Mouse (Mus musculus) kidney, adult 2 months (tissue): Measurements from ENCODE around the gene Pgf. TPM values are rescaled to one million over a fixed set of nuclear protein-coding genes. Genes with fewer than 3 reads are reported as not detected.
A peak's percentile ranks its signal among the peaks of the same experiment; 100 is the strongest.

Source experiments
- DNase-seq: peaks from one replicate; pipeline ENCODE4 v3.0.0; 2021
- H3K27ac ChIP-seq: fragments of 200-500 bp; 2 replicates; pipeline ENCODE4 v1.5.1; 2012; ENCODE audit warnings: low read depth, low read length, control low read depth, inconsistent platforms; ENCODE audit not compliant: insufficient read depth
- H3K27me3 ChIP-seq: fragments of 200-500 bp; replicated peaks from 2 replicates; pipeline ENCODE4 v1.6.1; 2012; ENCODE audit warnings: mild to moderate bottlenecking, moderate library complexity, low read length, inconsistent platforms; ENCODE audit not compliant: control insufficient read depth, insufficient read depth
- H3K36me3 ChIP-seq: fragments of 200-500 bp; 2 replicates; pipeline ENCODE4 v1.6.1; 2012; ENCODE audit warnings: mild to moderate bottlenecking, moderate library complexity, low read length, inconsistent platforms; ENCODE audit not compliant: control insufficient read depth, insufficient read depth
- H3K4me1 ChIP-seq: fragments of 200-500 bp; 2 replicates; pipeline ENCODE4 v1.6.1; 2011; ENCODE audit warnings: low read length; ENCODE audit not compliant: control insufficient read depth, insufficient read depth
- H3K4me3 ChIP-seq: fragments of 200-500 bp; 2 replicates; pipeline ENCODE4 v1.5.1; 2011; ENCODE audit warnings: mild to moderate bottlenecking, low read depth, low read length, control low read depth; ENCODE audit not compliant: insufficient read depth
- CTCF ChIP-seq: fragments of 200-500 bp; conservative IDR thresholded peaks from 2 replicates; pipeline ENCODE4 v1.5.1; 2011; ENCODE audit warnings: low read depth, mild to moderate bottlenecking, control low read depth, low read length, moderate library complexity, mixed read lengths; ENCODE audit not compliant: insufficient read depth, insufficient read length
- POLR2A ChIP-seq: fragments of 200-500 bp; IDR thresholded peaks from one replicate; pipeline ENCODE4 v1.6.1; 2011; ENCODE audit warnings: low read depth, low read length, control low read depth
- WGBS: fragments of 180-500 bp; shearing (Covaris S2); methylation state at CpG from one replicate; pipeline ENCODE4 v1.1.7; 2018; 5-methylcytosine and 5-hydroxymethylcytosine counted together
- polyA plus RNA-seq: library from polyadenylated mRNA; depleted of rRNA; stranded (reverse); fragments of >200 nt; gene quantifications from 2 replicates; pipeline ENCODE4 v1.2.3, GENCODE M21; 2012; rRNA removed

Pgf gene
- polyA plus RNA-seq, result 1.1 and 1.2 TPM in 2 replicates

DNA sequence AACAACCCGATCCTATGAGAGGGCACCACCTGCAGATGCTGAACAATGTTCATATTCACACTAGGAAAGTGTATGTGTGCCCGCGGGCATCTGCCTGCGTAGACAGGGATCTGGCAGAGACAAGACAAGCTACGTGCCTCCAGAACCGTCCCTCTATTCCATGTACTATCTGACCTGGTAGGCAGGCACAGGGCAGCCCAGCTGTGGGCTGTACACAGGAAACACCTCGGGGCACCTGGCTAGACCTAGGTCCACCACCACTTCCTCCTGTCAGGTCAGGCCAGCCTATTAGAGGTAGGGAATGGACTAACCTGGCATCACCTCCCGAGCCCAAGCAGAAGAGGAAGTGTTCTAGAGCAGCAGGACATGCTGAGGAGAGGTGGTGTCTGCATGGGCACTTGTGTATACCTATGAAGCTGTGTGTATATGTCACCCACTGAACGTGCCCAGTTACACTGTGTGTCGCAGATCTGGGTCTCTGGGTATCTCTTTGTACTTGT, at the start of gene Pgf:
Gene Pgf (minus strand): TSS at position 51 of the 500 bp plus-strand sequence.
- no peaks in the 10 kb centered on the region for H3K36me3 ChIP-seq
- no peak within 1 kb of the TSS for H3K27ac ChIP-seq
- WGBS, result 77% methylated on average over 10 of the region's 10 CpGs
- TF ChIP-seq POLR2A (no peak), CTCF (no peak)
- no peak for DNase-seq
- peak within 1 kb of the TSS; percentile 26 for H3K4me3 ChIP-seq
- H3K27me3 ChIP-seq, result no peaks in the 10 kb centered on the region
- H3K4me1 ChIP-seq, result no peaks in the 10 kb centered on the region

DNA sequence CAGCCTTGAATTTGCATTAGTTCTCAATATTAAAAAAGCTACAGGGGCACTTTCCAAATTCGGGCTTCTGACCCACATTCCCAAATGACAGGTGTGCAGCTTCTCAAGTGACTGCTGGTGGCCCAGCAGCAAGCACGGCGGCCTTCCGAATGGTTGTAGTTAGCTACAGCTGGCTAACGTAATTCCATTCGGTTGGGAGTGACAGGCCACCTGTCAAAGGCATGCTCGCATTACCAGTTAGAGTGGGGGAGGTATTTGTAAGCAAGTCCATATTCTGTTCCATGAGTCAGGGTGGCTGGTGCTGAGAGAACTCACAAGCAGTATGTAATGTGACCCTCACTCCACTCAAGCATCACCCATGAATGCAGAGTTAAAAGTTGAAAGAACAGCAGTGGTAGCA, 49.6 kb upstream of the Pgf start:
- Histone ChIP-seq H3K27me3 (no peaks in the 10 kb centered on the region), H3K4me3 (no peak overlapping the region), H3K27ac (no peak overlapping the region), H3K36me3 (peaks cover 2% of the 10 kb centered on the region; the same call in 1 of the 2 replicates), H3K4me1 (no peaks in the 10 kb centered on the region)
- TF ChIP-seq POLR2A (no peak), CTCF (no peak)
- no peak for DNase-seq
- 54% methylated on average over 7 of the region's 7 CpGs for WGBS

GRCm38 (mm10) chr12:85219905-85220290, 42.3 kb upstream of the Pgf start:
- WGBS, result 1% methylated on average over 12 of the region's 12 CpGs
- peak; percentile 13 for DNase-seq
- Histone ChIP-seq H3K36me3 (peaks cover 2% of the 10 kb centered on the region; the same call in 1 of the 2 replicates), H3K27ac (no peak overlapping the region), H3K27me3 (no peaks in the 10 kb centered on the region), H3K4me1 (no peaks in the 10 kb centered on the region), H3K4me3 (peak overlapping the region; percentile 78)
- TF ChIP-seq POLR2A (no peak), CTCF (no peak)

- H3K36me3 ChIP-seq, result peaks cover 2% of the 10 kb centered on the region; the same call in 1 of the 2 replicates
- DNase-seq, result peak; percentile 99
- peak within 1 kb of the TSS; percentile 26; the same call in 1 of the 2 replicates for H3K27ac ChIP-seq
- no peaks in the 10 kb centered on the region for H3K27me3 ChIP-seq
- under 1% methylated on average over 54 of the region's 54 CpGs for WGBS
- H3K4me1 ChIP-seq, result no peaks in the 10 kb centered on the region
- peak within 1 kb of the TSS; percentile 78 for H3K4me3 ChIP-seq
- no peak for TF ChIP-seq CTCF
- peak; percentile 11 for TF ChIP-seq POLR2A
Observed at GRCm38 (mm10) chr12:85219236-85219904, 41.8 kb upstream of the Pgf start, which contains the start of gene Eif2b2. Eif2b2 (plus strand) TSS chr12:85219481.

- 83% methylated on average over 2 of the region's 2 CpGs for WGBS
- H3K27me3 ChIP-seq, result no peaks in the 10 kb centered on the region
- H3K4me3 ChIP-seq, result no peak overlapping the region
- H3K4me1 ChIP-seq, result no peaks in the 10 kb centered on the region
- no peak for DNase-seq
- TF ChIP-seq POLR2A, result no peak
- H3K27ac ChIP-seq, result no peak overlapping the region
- H3K36me3 ChIP-seq, result no peaks in the 10 kb centered on the region
Observed at GRCm38 (mm10) chr12:85217733-85218310, 40.2 kb upstream of the Pgf start.

DNA sequence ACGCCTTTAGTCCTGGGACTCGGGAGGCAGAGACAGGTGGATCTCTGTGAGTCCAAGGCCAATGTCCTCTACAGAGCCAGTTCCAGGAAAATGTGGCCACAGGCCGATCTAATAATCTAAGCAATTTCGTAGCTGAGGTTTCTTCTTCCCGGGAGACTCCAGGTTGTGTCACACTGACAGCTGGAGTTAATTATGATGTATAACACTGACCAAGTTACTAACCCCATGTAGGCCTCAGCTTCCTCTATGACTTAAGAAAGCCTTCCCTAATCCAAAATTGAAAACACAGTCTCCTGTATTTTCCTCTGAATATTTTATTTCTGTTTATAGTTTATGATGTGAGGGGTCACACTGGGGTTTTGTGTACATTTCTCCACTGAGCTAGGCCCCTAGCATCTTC, 37.4 kb upstream of the Pgf start:
- 84% methylated on average over 5 of the region's 5 CpGs for WGBS
- Histone ChIP-seq H3K27ac (no peak overlapping the region), H3K4me3 (no peak overlapping the region), H3K4me1 (no peaks in the 10 kb centered on the region), H3K27me3 (no peaks in the 10 kb centered on the region), H3K36me3 (no peaks in the 10 kb centered on the region)
- TF ChIP-seq POLR2A (no peak), CTCF (no peak)
- no peak for DNase-seq

GRCm38 (mm10) chr12:85208687-85209199, 31.2 kb upstream of the Pgf start:
- no peaks in the 10 kb centered on the region for H3K4me1 ChIP-seq
- H3K27me3 ChIP-seq, result no peaks in the 10 kb centered on the region
- no peaks in the 10 kb centered on the region for H3K36me3 ChIP-seq
- H3K4me3 ChIP-seq, result no peak overlapping the region
- 35% methylated on average over 7 of the region's 7 CpGs for WGBS
- TF ChIP-seq CTCF (no peak), POLR2A (no peak)
- H3K27ac ChIP-seq, result no peak overlapping the region
- no peak for DNase-seq
